Mouse (Mus musculus): ENCODE results near the gene Bola2. TPM values are rescaled to one million over a fixed set of nuclear protein-coding genes. Genes with fewer than 3 reads are reported as not detected.
"Not testable (repeated sequence)": the region's sequence is repeated elsewhere in the genome, so short reads cannot be mapped to it uniquely, and the experiment has no call there.

The Bola2 gene
- polyA plus RNA-seq, 1 experiment from 2014 or later, result 118 TPM

DNA sequence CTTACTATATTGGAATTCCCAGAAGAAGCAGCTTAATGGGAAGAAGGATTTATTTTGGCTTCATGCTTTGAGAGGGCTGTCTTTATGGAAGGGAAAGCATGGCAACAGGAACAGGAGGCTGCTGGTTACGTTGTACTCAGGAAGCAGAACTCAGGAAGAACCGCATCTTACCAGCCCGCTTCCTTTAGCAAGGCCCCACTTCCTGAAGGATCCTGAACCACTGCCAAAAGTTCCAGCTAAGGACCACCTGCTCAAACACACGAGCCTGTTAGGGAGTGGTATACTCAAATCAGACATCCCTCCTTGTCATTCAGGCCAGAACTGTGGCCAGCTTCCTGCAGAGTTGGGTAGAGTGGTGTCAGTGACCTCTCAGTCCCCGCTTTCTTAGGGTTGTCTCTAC, 26.7 kb upstream of the Bola2 start:
- WGBS, result 68% methylated on average over 5 of the region's 5 CpGs
- peak overlapping the region; percentile 64 for H3K27ac ChIP-seq
- peaks cover 22% of the 10 kb centered on the region for H3K4me1 ChIP-seq (replicated peaks)
- no peaks in the 10 kb centered on the region for H3K9me3 ChIP-seq
- H3K9ac ChIP-seq, result no peak overlapping the region
- H3K4me3 ChIP-seq (replicated peaks), result no peak overlapping the region
- no peak overlapping the region for H3K4me2 ChIP-seq (replicated peaks)
- no peaks in the 10 kb centered on the region for H3K27me3 ChIP-seq (replicated peaks)
- ATAC-seq, result no peak
- peaks cover 11% of the 10 kb centered on the region for H3K36me3 ChIP-seq

DNA sequence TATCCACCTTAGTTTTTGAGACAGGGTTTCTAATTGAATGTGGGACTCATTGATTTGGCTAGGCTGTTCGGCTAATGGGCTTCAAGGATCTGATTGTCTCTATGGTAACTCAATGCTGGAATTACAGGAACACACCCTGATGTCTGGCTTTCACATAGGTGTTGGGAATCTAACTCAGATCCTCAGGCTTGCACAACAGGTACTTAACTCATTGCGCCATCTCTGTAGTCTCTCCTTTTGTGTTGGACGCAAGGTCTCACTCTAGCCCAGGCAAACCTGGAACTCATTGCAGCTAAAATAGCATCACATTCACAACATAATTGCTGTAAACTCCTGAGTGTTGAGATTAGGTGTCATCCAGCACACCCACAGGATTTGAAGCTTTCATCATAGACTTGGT, 25.0 kb upstream of the Bola2 start:
- no peak overlapping the region for H3K4me2 ChIP-seq (replicated peaks)

DNA sequence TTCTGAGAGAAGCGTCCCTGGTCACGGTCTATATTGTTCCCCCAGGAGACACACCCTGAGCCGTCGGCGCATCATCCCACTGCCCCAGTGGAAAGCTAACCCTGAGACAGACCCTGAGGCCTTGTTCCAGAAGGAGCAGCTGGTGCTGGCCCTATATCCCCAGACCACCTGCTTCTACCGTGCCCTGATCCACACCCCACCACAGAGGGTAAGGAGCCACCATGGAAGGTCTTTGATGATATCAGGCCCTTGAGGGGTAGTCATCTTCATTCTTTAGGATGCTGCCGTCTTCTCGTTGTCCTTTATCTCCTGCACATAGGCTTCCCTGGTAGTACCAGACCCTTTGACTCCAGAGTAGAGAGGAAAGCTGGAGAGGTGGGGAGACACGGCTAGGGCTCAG, 23.1 kb upstream of the Bola2 start:
- WGBS, result 94% methylated on average over 9 of the region's 9 CpGs

More for the DNA sequence above, 25.0 kb upstream of the Bola2 start:
- no peak for ATAC-seq
- H3K27me3 ChIP-seq (replicated peaks), result no peaks in the 10 kb centered on the region
- H3K9me3 ChIP-seq, result no peaks in the 10 kb centered on the region
- H3K4me3 ChIP-seq (replicated peaks), result no peak overlapping the region
- H3K9ac ChIP-seq, result no peak overlapping the region
- peaks cover 10% of the 10 kb centered on the region; the same call in 1 of the 2 replicates for H3K4me1 ChIP-seq (replicated peaks)
- H3K36me3 ChIP-seq, result peaks cover 11% of the 10 kb centered on the region
- 87% methylated on average over 3 of the region's 3 CpGs for WGBS
- H3K27ac ChIP-seq, result no peak overlapping the region

DNA sequence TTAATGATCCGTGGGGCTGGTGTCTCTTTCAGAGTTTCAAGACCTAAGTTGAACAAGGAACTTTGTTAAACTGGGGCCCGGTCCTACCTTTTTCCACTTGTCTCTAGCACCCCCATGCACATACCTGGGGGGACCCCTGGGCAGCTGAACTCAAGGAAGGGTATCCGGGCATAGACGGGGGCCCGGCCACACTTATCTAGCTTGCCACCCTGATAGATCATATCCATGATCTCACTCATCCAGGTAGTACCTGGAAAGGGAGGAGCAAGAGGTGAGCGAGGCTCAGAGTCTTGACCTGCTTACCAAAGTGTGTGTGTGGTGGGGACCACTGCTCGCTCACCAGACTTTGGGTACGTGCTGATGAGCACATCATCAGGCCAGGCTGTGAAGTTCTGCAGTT, 20.1 kb upstream of the Bola2 start:
- 93% methylated on average over 8 of the region's 8 CpGs for WGBS
- ATAC-seq, result no peak
- H3K27ac ChIP-seq, result no peak overlapping the region
- no peaks in the 10 kb centered on the region for H3K9me3 ChIP-seq
- no peaks in the 10 kb centered on the region for H3K4me1 ChIP-seq (replicated peaks)
- H3K27me3 ChIP-seq (replicated peaks), result no peaks in the 10 kb centered on the region
- no peak overlapping the region for H3K4me2 ChIP-seq (replicated peaks)
- no peak overlapping the region for H3K9ac ChIP-seq
- peaks cover 14% of the 10 kb centered on the region for H3K36me3 ChIP-seq
- H3K4me3 ChIP-seq (replicated peaks), result no peak overlapping the region

More for the DNA sequence above, 23.1 kb upstream of the Bola2 start:
- H3K27ac ChIP-seq, result no peak overlapping the region
- ATAC-seq, result no peak
- no peak overlapping the region for H3K4me3 ChIP-seq (replicated peaks)
- H3K4me2 ChIP-seq (replicated peaks), result no peak overlapping the region
- H3K9me3 ChIP-seq, result no peaks in the 10 kb centered on the region
- no peaks in the 10 kb centered on the region for H3K27me3 ChIP-seq (replicated peaks)
- H3K9ac ChIP-seq, result no peak overlapping the region
- H3K36me3 ChIP-seq, result peaks cover 11% of the 10 kb centered on the region
- H3K4me1 ChIP-seq (replicated peaks), result 0 out of 2 replicates have a peak, but pooled peaks cover 5% of the 10 kb centered on the region

DNA sequence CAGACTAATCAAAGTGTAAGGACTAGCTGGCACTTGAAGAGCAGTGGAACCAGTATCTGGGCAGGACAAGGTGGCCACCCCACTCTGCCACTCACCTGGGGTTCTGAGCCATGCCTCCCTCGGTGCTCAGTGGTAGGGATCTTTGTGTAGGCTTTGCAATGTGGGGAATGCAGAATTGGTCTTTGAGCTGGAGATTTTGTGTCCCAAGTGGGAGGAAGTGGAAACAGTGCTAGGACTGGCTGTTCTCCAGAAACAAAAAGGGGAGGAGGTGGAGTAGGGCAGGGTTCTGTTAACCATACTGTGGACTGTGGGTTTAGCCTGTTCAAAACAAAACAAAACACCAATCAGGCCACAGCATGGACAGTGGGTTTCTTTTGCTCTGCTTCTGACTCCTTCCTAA, 19.0 kb upstream of the Bola2 start, which contains the start of gene Sult1a1:
Gene Sult1a1, minus strand, starts transcription at position 226 of the 400 bp plus-strand sequence.
- no peak within 1 kb of the TSS for H3K9ac ChIP-seq
- peaks cover 12% of the 10 kb centered on the region for H3K36me3 ChIP-seq
- no peak within 1 kb of the TSS for H3K4me2 ChIP-seq (replicated peaks)
- H3K4me3 ChIP-seq (replicated peaks), result no peak within 1 kb of the TSS
- 68% methylated on average over 1 of the region's 1 CpGs for WGBS
- peak within 1 kb of the TSS; percentile 30; the same call in 1 of the 2 replicates for H3K27ac ChIP-seq
- no peaks in the 10 kb centered on the region for H3K4me1 ChIP-seq (replicated peaks)
- H3K9me3 ChIP-seq, result no peaks in the 10 kb centered on the region
- no peaks in the 10 kb centered on the region for H3K27me3 ChIP-seq (replicated peaks)
- ATAC-seq, result no peak

DNA sequence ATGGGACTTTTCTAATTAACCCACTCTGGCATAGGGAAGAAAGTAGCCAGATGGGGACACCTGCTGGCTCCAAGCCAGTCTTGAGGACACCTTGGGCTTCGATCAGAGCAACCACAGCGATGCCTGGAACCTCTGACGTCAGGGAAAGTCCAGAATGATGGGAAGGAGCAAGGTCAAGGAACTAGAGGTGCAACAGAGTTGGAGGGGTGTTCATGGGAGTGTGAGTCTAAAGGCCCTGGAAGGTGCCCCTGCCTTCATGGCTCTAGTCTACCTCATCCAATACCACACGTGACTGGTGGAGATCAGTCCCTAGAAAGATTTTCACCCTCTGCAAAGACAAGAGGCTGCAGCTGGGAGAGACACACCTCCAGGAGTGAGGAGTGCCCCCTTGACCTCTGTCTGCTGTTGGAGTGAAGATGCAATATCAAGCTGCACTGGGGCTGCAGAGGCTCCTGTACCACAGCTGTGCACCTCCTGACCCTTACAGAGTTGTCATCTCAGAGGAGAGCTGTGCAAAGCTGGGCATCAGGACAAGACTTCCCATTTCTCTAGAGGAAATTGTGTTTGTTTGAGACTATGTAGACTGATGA, 18.5 kb upstream of the Bola2 start:
- Histone ChIP-seq H3K9me3 (no peaks in the 10 kb centered on the region), H3K9ac (no peak overlapping the region), H3K4me3 (replicated peaks) (no peak overlapping the region), H3K27ac (no peak overlapping the region), H3K4me1 (replicated peaks) (no peaks in the 10 kb centered on the region), H3K27me3 (replicated peaks) (no peaks in the 10 kb centered on the region), H3K36me3 (peaks cover 11% of the 10 kb centered on the region), H3K4me2 (replicated peaks) (no peak overlapping the region)
- WGBS, result 72% methylated on average over 4 of the region's 4 CpGs
- no peak for ATAC-seq

DNA sequence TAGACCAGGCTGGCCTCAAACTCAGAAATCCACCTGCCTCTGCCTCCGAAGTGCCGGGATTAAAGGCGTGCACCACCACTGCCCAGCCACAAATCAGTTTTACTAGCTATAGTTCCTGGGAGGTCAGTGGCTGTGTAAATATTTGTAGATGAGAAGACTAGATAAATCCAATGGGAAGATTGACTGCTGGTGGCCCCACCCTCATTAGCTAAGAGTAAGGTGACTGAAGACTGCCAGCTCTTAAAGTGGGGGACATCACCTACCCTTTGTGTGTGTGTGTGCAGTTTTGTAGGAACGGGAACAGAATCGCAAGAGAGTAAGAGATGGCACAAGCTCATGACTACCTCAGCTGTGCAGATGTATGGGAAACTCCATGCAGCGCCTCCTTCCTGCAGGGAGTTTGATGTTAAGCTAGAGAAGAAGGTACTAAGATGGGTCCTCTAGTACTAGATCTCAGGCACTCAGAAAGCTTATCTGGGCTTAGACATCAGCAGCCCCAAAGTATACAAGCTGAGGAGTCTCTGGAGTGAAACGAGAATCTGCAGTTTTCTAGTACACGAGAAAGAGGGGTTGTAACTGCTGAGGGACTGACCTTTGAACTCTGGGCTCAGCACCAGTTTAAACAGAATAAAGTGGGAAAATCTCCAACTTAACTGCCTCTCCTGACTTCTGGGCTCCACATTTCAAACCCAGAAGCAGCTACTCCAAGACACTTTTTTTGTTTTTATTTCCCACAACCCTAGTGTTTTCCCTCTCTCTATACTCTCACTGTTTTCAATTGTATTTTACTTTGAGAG, 16.5 kb upstream of the Bola2 start:
- no peak overlapping the region for H3K4me3 ChIP-seq (replicated peaks)
- H3K36me3 ChIP-seq, result peaks cover 4% of the 10 kb centered on the region
- H3K27me3 ChIP-seq (replicated peaks), result no peaks in the 10 kb centered on the region
- no peak overlapping the region for H3K27ac ChIP-seq
- ATAC-seq, result peak; percentile 41
- H3K4me1 ChIP-seq (replicated peaks), result no peaks in the 10 kb centered on the region
- 38% methylated on average over 8 of the region's 8 CpGs for WGBS
- no peak overlapping the region for H3K4me2 ChIP-seq (replicated peaks)
- no peak overlapping the region for H3K9ac ChIP-seq
- H3K9me3 ChIP-seq, result no peaks in the 10 kb centered on the region

DNA sequence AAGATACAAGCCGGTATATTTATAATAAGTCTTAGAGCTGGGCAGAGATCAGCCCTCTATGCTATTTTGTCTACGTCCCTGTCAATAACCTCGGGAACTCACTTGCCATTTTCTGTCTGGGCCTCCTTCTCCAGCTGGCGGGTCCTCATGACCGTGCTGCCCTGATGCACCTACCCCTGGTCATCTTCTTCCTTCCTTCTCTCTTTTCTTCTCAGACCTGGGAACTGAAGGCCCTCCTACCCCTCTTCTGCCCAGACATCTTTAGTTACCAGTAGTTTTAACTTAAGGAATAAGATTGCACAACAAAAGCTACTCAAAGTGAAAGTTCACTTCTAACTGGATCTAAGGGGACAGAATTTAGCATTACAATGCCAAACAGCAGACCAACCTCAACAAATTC, 15.5 kb upstream of the Bola2 start:
- Histone ChIP-seq H3K4me3 (replicated peaks) (no peak overlapping the region), H3K27ac (no peak overlapping the region), H3K27me3 (replicated peaks) (no peaks in the 10 kb centered on the region), H3K4me2 (replicated peaks) (no peak overlapping the region), H3K4me1 (replicated peaks) (no peaks in the 10 kb centered on the region), H3K9ac (no peak overlapping the region), H3K36me3 (peaks cover 4% of the 10 kb centered on the region; the same call in 1 of the 2 replicates), H3K9me3 (no peaks in the 10 kb centered on the region)
- WGBS, result 85% methylated on average over 5 of the region's 5 CpGs
- no peak for ATAC-seq

DNA sequence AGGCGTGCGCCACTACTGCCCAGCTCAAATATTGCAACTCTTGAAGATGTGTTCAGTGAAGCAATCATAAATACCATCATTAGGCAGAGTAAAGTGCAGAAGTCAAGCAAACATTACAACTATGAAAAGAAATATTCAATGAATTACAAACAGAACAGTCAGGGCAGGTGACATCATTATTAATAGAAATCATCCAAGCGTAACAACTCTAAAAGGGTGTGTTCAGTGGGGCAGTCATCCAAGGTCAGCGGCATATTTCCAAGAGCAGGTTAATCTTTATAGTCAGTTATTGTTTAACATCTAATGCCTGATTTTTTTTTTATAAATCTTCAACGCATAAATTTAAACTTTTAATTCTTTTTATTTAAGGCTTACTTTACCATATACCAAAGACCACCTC, 14.0 kb upstream of the Bola2 start:
- WGBS, result 76% methylated on average over 5 of the region's 5 CpGs
- H3K4me2 ChIP-seq (replicated peaks), result no peak overlapping the region
- H3K4me3 ChIP-seq (replicated peaks), result no peak overlapping the region
- H3K27me3 ChIP-seq (replicated peaks), result no peaks in the 10 kb centered on the region
- H3K27ac ChIP-seq, result no peak overlapping the region
- no peaks in the 10 kb centered on the region for H3K4me1 ChIP-seq (replicated peaks)
- H3K9me3 ChIP-seq, result no peaks in the 10 kb centered on the region
- peak; percentile 58 for ATAC-seq
- H3K36me3 ChIP-seq, result peaks cover 4% of the 10 kb centered on the region; the same call in 1 of the 2 replicates
- no peak overlapping the region for H3K9ac ChIP-seq

DNA sequence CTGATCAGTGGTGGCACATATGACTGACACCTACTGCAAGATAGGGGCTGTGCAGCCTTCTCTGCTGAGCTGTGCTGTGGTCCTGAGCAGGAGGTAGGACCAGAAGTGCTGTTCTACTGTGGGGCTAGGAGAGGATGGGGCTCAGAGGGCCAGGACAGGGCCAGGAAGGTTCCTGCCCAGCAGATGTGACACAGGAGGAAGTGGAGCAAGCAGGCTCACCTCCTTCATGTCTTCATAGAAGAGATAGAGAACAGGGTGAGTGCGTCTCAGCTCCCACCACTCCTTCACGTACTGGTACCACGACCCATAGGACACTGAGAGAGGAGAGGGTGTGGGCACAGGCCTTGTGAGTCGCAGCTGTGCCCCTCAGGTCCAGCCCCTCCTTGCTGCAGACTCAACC, 7.0 kb upstream of the Bola2 start:
- H3K27me3 ChIP-seq (replicated peaks); H3K4me3 ChIP-seq (replicated peaks); H3K4me1 ChIP-seq (replicated peaks); ATAC-seq; H3K9ac ChIP-seq; H3K9me3 ChIP-seq; H3K4me2 ChIP-seq (replicated peaks); H3K27ac ChIP-seq: not testable (repeated sequence)
- 81% methylated on average over 4 of the region's 4 CpGs for WGBS
- 0 out of 2 replicates have a peak, but pooled peaks cover 16% of the 10 kb centered on the region for H3K36me3 ChIP-seq

DNA sequence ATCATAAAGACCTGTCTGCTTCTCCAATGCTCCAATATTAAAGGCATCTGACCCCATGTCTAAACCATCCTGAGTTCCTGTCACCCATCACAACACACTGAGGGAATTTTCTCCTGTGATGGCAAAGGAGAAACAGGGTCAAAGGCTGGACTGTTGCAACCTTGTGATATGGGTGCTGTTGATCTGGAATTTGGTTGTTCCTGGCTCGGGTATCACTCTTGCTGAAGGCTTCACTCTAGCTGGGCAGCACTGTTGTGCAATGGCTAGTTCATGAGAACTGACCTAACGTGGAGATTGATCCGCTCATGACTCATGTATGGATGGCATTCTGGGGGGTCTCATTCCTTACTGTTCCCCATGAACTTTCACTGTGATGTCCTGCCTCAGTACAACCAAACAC, 6.2 kb upstream of the Bola2 start:
- Histone ChIP-seq H3K9me3 (no peaks in the 10 kb centered on the region), H3K27ac (no peak overlapping the region), H3K4me2 (replicated peaks) (no peak overlapping the region), H3K9ac (no peak overlapping the region), H3K27me3 (replicated peaks) (no peaks in the 10 kb centered on the region), H3K4me1 (replicated peaks) (no peaks in the 10 kb centered on the region), H3K4me3 (replicated peaks) (no peak overlapping the region), H3K36me3 (0 out of 2 replicates have a peak, but pooled peaks cover 16% of the 10 kb centered on the region)
- 81% methylated on average over 3 of the region's 3 CpGs for WGBS
- ATAC-seq, result no peak

DNA sequence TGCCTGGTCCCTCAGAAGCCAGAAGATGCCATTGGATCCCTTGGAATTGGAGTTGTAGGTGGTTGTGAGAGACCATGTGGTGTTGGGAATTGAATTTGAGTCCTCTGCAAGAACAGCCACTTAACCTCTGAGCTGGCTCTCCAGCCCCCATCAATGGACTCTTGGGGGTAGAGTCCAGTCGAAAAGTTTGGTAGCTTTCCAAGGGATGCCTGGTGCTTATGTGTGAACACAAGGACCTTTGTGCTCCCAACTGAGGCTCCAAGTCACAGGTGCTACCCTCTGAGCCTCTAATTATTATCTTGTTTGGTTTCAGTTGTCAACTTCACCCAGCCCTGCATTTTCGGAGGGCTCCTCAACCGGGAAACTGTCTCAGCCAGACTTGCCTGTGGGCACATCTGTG, 4.5 kb upstream of the Bola2 start:
- Histone ChIP-seq H3K4me2 (replicated peaks) (no peak overlapping the region), H3K4me1 (replicated peaks) (peaks cover 5% of the 10 kb centered on the region; the same call in 1 of the 2 replicates), H3K9ac (no peak overlapping the region), H3K27me3 (replicated peaks) (no peaks in the 10 kb centered on the region), H3K4me3 (replicated peaks) (no peak overlapping the region), H3K9me3 (no peaks in the 10 kb centered on the region), H3K27ac (no peak overlapping the region), H3K36me3 (0 out of 2 replicates have a peak, but pooled peaks cover 16% of the 10 kb centered on the region)
- ATAC-seq, result no peak
- WGBS, result 88% methylated on average over 3 of the region's 3 CpGs
